Mouse (Mus musculus): ENCODE measurements around the gene Pard3b. TPM values are rescaled to one million over a fixed set of nuclear protein-coding genes. Genes with fewer than 3 reads are reported as not detected.

Gene Pard3b
- polyA plus RNA-seq, 1 experiment, result 5.6 TPM

GRCm38 (mm10) chr1:62244191-62244984 is 605.8 kb downstream of the Pard3b start:
- H3K9me3 ChIP-seq, result no peaks in the 10 kb centered on the region

GRCm38 (mm10) chr1:62252432-62252831 is 613.8 kb downstream of the Pard3b start:
- Histone ChIP-seq H3K4me1 (no peaks in the 10 kb centered on the region), H3K9me3 (no peaks in the 10 kb centered on the region), H3K27me3 (replicated peaks) (no peaks in the 10 kb centered on the region), H3K36me3 (replicated peaks; ENCODE audit: low read length) (no peaks in the 10 kb centered on the region), H3K4me3 (replicated peaks) (no peak overlapping the region)
- TF ChIP-seq GATA1 (IDR thresholded peaks at IDR 0.05; ENCODE audit: borderline replicate concordance, low read length) (no peak), FLI1 (IDR thresholded peaks at IDR 0.05; ENCODE audit: low read length) (no peak)

More at GRCm38 (mm10) chr1:62244191-62244984, 605.8 kb downstream of the Pard3b start:
- H3K4me3 ChIP-seq (replicated peaks), result no peak overlapping the region
- no peaks in the 10 kb centered on the region for H3K4me1 ChIP-seq
- no peaks in the 10 kb centered on the region for H3K36me3 ChIP-seq (replicated peaks; ENCODE audit: low read length)
- H3K27me3 ChIP-seq (replicated peaks), result no peaks in the 10 kb centered on the region
- TF ChIP-seq GATA1 (IDR thresholded peaks at IDR 0.05; ENCODE audit: borderline replicate concordance, low read length) (no peak), FLI1 (IDR thresholded peaks at IDR 0.05; ENCODE audit: low read length) (no peak)

- TF ChIP-seq GATA1 (IDR thresholded peaks at IDR 0.05; ENCODE audit: borderline replicate concordance, low read length), result no peak
- TF ChIP-seq FLI1 (IDR thresholded peaks at IDR 0.05; ENCODE audit: low read length), result no peak
- Histone ChIP-seq H3K36me3 (replicated peaks; ENCODE audit: low read length) (no peaks in the 10 kb centered on the region), H3K9me3 (no peaks in the 10 kb centered on the region), H3K27me3 (replicated peaks) (no peaks in the 10 kb centered on the region), H3K4me3 (replicated peaks) (no peak overlapping the region), H3K4me1 (no peaks in the 10 kb centered on the region)
These were observed 615.7 kb downstream of the Pard3b start for GRCm38 (mm10) chr1:62254316-62254715.

- Histone ChIP-seq H3K27me3 (replicated peaks) (no peaks in the 10 kb centered on the region), H3K9me3 (no peaks in the 10 kb centered on the region), H3K4me1 (no peaks in the 10 kb centered on the region), H3K4me3 (replicated peaks) (no peak overlapping the region), H3K36me3 (replicated peaks; ENCODE audit: low read length) (no peaks in the 10 kb centered on the region)
- TF ChIP-seq GATA1 (IDR thresholded peaks at IDR 0.05; ENCODE audit: borderline replicate concordance, low read length) (no peak), FLI1 (IDR thresholded peaks at IDR 0.05; ENCODE audit: low read length) (no peak)
These were observed 616.3 kb downstream of the Pard3b start for GRCm38 (mm10) chr1:62254888-62255287.

GRCm38 (mm10) chr1:62276466-62276865 is 637.8 kb downstream of the Pard3b start:
- Histone ChIP-seq H3K4me3 (replicated peaks) (no peak overlapping the region), H3K36me3 (replicated peaks; ENCODE audit: low read length) (no peaks in the 10 kb centered on the region), H3K9me3 (no peaks in the 10 kb centered on the region), H3K27me3 (replicated peaks) (no peaks in the 10 kb centered on the region), H3K4me1 (no peaks in the 10 kb centered on the region)
- TF ChIP-seq FLI1 (IDR thresholded peaks at IDR 0.05; ENCODE audit: low read length) (no peak), GATA1 (IDR thresholded peaks at IDR 0.05; ENCODE audit: borderline replicate concordance, low read length) (no peak)

- Histone ChIP-seq H3K9me3 (no peaks in the 10 kb centered on the region), H3K4me1 (no peaks in the 10 kb centered on the region), H3K36me3 (replicated peaks; ENCODE audit: low read length) (no peaks in the 10 kb centered on the region), H3K27me3 (replicated peaks) (no peaks in the 10 kb centered on the region), H3K4me3 (replicated peaks) (no peak overlapping the region)
- TF ChIP-seq GATA1 (IDR thresholded peaks at IDR 0.05; ENCODE audit: borderline replicate concordance, low read length) (no peak), FLI1 (IDR thresholded peaks at IDR 0.05; ENCODE audit: low read length) (no peak)
These were observed 640.0 kb downstream of the Pard3b start for GRCm38 (mm10) chr1:62278586-62278985.

- H3K4me3 ChIP-seq (replicated peaks), result no peak overlapping the region
- no peaks in the 10 kb centered on the region for H3K36me3 ChIP-seq (replicated peaks; ENCODE audit: low read length)
- TF ChIP-seq FLI1 (IDR thresholded peaks at IDR 0.05; ENCODE audit: low read length), result no peak
- no peaks in the 10 kb centered on the region for H3K4me1 ChIP-seq
- H3K27me3 ChIP-seq (replicated peaks), result no peaks in the 10 kb centered on the region
- H3K9me3 ChIP-seq, result no peaks in the 10 kb centered on the region
These were observed 642.0 kb downstream of the Pard3b start for GRCm38 (mm10) chr1:62280586-62280985.

GRCm38 (mm10) chr1:62282835-62283234 is 644.2 kb downstream of the Pard3b start:
- no peaks in the 10 kb centered on the region for H3K4me1 ChIP-seq
- no peaks in the 10 kb centered on the region for H3K27me3 ChIP-seq (replicated peaks)
- TF ChIP-seq GATA1 (IDR thresholded peaks at IDR 0.05; ENCODE audit: borderline replicate concordance, low read length), result no peak
- no peak for TF ChIP-seq FLI1 (IDR thresholded peaks at IDR 0.05; ENCODE audit: low read length)
- H3K4me3 ChIP-seq (replicated peaks), result no peak overlapping the region
- H3K36me3 ChIP-seq (replicated peaks; ENCODE audit: low read length), result no peaks in the 10 kb centered on the region
- H3K9me3 ChIP-seq, result no peaks in the 10 kb centered on the region

GRCm38 (mm10) chr1:62283624-62284023 is 645.0 kb downstream of the Pard3b start:
- H3K36me3 ChIP-seq (replicated peaks; ENCODE audit: low read length), result no peaks in the 10 kb centered on the region
- H3K27me3 ChIP-seq (replicated peaks), result no peaks in the 10 kb centered on the region
- no peak for TF ChIP-seq FLI1 (IDR thresholded peaks at IDR 0.05; ENCODE audit: low read length)
- TF ChIP-seq GATA1 (IDR thresholded peaks at IDR 0.05; ENCODE audit: borderline replicate concordance, low read length), result no peak
- no peaks in the 10 kb centered on the region for H3K9me3 ChIP-seq
- no peak overlapping the region for H3K4me3 ChIP-seq (replicated peaks)
- no peaks in the 10 kb centered on the region for H3K4me1 ChIP-seq

GRCm38 (mm10) chr1:62309376-62309775 is 670.8 kb downstream of the Pard3b start:
- no peaks in the 10 kb centered on the region for H3K36me3 ChIP-seq (replicated peaks; ENCODE audit: low read length)
- H3K4me1 ChIP-seq, result no peaks in the 10 kb centered on the region
- TF ChIP-seq FLI1 (IDR thresholded peaks at IDR 0.05; ENCODE audit: low read length) (no peak), GATA1 (IDR thresholded peaks at IDR 0.05; ENCODE audit: borderline replicate concordance, low read length) (no peak)
- no peaks in the 10 kb centered on the region for H3K9me3 ChIP-seq
- H3K4me3 ChIP-seq (replicated peaks), result no peak overlapping the region
- H3K27me3 ChIP-seq (replicated peaks), result no peaks in the 10 kb centered on the region

Measured in megakaryocyte, embryonic 14.5 days (primary cell).